ENCODE assay signal across 21 mouse cellular contexts in the genomic region with DNA sequence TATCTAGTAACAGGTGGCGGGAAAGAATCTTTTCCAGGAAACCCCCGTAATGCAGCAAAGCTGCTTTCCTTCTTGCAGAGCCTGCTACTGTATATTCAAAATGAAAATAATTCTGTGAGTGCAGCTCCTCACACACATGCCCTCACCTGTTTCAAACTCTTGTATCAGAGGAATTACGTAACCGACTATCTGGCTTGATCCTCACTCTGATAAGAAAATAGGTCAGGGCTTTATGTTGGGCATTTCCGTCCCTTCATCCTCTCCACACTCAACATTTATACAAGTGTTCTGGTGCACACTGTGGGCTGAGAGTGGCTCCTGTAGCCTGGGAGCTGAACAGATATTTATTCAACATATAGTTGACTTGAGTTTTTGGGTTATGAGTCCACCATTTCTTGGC. TPM values are rescaled to one million over a fixed set of nuclear protein-coding genes. Genes with fewer than 3 reads are reported as not detected.
"Had no signal": no experiment of that assay in that cellular context is flagged by ENCODE, and none has a peak within 500 bp of the region (broad histone marks: within the 10 kb centered on the region; RNA-seq: fewer than 3 reads in every experiment).

No protein-coding gene starts in this region.

- H3K4me3 ChIP-seq: kidney, embryonic 15.5 days; limb, embryonic 13.5 days; midbrain, embryonic 10.5 days; midbrain, embryonic 15.5 days; neural tube, embryonic 13.5 days; stomach, embryonic 15.5 days had no signal

- H3K9me3 ChIP-seq: kidney, embryonic 15.5 days; limb, embryonic 13.5 days; midbrain, embryonic 10.5 days; midbrain, embryonic 15.5 days; neural tube, embryonic 13.5 days; stomach, embryonic 15.5 days had no signal

- H3K27ac ChIP-seq: kidney, embryonic 15.5 days; limb, embryonic 13.5 days; liver, embryonic 14.5 days; midbrain, embryonic 10.5 days; midbrain, embryonic 15.5 days; neural tube, embryonic 13.5 days; stomach, embryonic 15.5 days had no signal

- H3K4me1 ChIP-seq: kidney, embryonic 15.5 days; midbrain, embryonic 10.5 days; midbrain, embryonic 15.5 days; neural tube, embryonic 13.5 days; stomach, embryonic 15.5 days had no signal

- H3K9ac ChIP-seq: kidney, embryonic 15.5 days; limb, embryonic 13.5 days; liver, embryonic 14.5 days; lung, embryonic 14.5 days; midbrain, embryonic 15.5 days; neural tube, embryonic 13.5 days; stomach, embryonic 15.5 days had no signal

- H3K27me3 ChIP-seq: kidney, embryonic 15.5 days; limb, embryonic 13.5 days; midbrain, embryonic 15.5 days; neural tube, embryonic 13.5 days; stomach, embryonic 15.5 days had no signal

- DNase-seq: kidney, adult 18-20 months; kidney, postnatal 14 days; left cerebral cortex, postnatal 4 days; lung, embryonic 14.5 days; lung, postnatal 10 days; lung, postnatal 4 days; retina, postnatal 1 day; thymus, adult 2 months; thymus, postnatal 36 days had no signal

- ATAC-seq: midbrain, embryonic 15.5 days had no signal

- H3K4me2 ChIP-seq: kidney, embryonic 15.5 days; limb, embryonic 13.5 days; lung, embryonic 14.5 days; midbrain, embryonic 15.5 days; neural tube, embryonic 13.5 days; stomach, embryonic 15.5 days had no signal

RNA-seq across cellular contexts. Expression of a gene that starts 45.8 kb away (rescaled TPM):
- total RNA-seq: layer of hippocampus, postnatal 14 days; left cerebral cortex, adult 18-20 months; left cerebral cortex, postnatal 10 days; left cerebral cortex, postnatal 4 days; megakaryocyte, adult 5-6 weeks; monocyte, adult 5-6 weeks had no signal
